Mouse (Mus musculus): ENCODE results near the gene Rnf144b. TPM values are rescaled to one million over a fixed set of nuclear protein-coding genes. Genes with fewer than 3 reads are reported as not detected.

Gene Rnf144b
- polyA plus RNA-seq, 1 experiment from 2014 or later: 1.0 TPM

DNA sequence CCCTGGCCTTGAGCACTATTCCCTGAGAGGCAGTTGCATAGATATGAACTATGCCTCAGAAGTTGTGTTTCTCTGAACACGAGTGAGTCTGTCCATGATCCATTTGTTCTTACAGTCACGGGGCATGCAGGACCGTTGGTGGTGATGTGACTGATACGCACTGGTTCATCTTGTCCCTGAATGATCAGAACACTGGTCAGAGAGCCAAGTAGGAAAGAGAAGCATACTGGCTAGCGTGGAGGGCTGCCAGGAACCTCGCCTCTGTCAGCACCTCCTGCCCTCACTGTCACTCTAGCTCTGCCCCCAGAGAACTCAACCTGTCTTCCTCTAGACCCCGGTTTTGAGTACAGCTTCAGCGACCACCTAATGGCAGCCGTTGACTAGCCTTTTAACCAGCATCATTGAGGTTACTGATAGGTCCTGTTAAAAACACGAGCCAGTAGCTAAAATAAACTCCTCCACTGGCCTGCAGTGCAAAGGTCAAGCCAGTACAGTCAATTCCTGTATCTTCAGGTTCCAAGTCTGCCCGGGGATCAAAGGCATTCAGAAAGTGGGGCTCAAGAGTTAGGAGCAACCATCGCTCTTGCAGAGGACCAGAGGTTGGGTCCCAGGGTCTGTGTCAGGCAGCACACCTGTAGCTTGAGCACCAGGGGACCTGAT is 77.7 kb downstream of the Rnf144b start:
- H3K27ac ChIP-seq (ENCODE audit: low read length): no peak overlapping the region
- H3K27me3 ChIP-seq (replicated peaks; ENCODE audit: control insufficient read depth, insufficient read depth, low read length): no peaks in the 10 kb centered on the region
- H3K36me3 ChIP-seq (ENCODE audit: control insufficient read depth, insufficient read depth, low read length): no peaks in the 10 kb centered on the region
- H3K4me3 ChIP-seq (ENCODE audit: low read length): no peak overlapping the region
- H3K9ac ChIP-seq (ENCODE audit: low read depth, low read length): no peak overlapping the region
- WGBS: 66% methylated on average over 12 of the region's 12 CpGs
- H3K4me1 ChIP-seq (ENCODE audit: control insufficient read depth, insufficient read depth, low read length): 0 out of 2 replicates have a peak, but pooled peaks cover 3% of the 10 kb centered on the region
- no peaks in the 10 kb centered on the region for H3K9me3 ChIP-seq (ENCODE audit: control insufficient read depth, low read length)
- H3K4me2 ChIP-seq (ENCODE audit: low read depth, low read length): no peak overlapping the region
- ATAC-seq: no peak

DNA sequence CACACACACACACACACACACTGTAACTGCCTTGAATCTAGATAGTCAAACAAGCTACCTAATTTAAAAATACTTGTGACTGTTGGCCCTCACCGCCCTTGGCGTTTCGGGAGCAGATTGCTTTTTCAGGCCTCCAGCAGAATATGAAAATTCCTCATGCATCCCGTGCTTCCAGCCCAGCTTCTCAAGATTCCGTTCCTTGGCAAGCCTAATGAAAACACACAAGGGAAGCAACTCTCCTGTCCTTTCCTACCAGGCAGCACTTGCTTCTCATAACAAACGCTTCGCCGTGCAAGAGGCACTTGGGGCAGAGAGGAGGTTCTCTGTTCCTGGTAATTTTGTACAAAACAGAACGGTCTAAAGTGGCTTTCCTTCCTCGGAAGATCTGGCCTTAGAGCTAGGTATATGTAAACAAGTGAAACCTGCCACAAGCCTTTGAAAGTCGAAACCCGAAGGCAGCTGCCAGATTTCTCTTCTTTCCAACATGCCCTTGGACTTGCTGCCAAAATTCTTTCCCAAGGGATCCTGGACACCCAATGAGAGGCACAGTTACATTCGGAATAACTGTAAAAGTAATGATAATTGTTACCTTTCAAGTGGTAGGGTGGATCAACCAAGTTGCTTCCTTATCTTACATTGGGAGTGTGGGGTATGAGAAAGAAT is 79.6 kb downstream of the Rnf144b start:
- Histone ChIP-seq H3K4me3 (ENCODE audit: low read length) (no peak overlapping the region), H3K36me3 (ENCODE audit: control insufficient read depth, insufficient read depth, low read length) (no peaks in the 10 kb centered on the region), H3K27ac (ENCODE audit: low read length) (peak overlapping the region; percentile 14; the same call in 1 of the 2 replicates), H3K4me2 (ENCODE audit: low read depth, low read length) (no peak overlapping the region), H3K27me3 (replicated peaks; ENCODE audit: control insufficient read depth, insufficient read depth, low read length) (no peaks in the 10 kb centered on the region), H3K9me3 (ENCODE audit: control insufficient read depth, low read length) (0 out of 2 replicates have a peak, but pooled peaks cover 5% of the 10 kb centered on the region), H3K9ac (ENCODE audit: low read depth, low read length) (no peak overlapping the region), H3K4me1 (ENCODE audit: control insufficient read depth, insufficient read depth, low read length) (0 out of 2 replicates have a peak, but pooled peaks cover 3% of the 10 kb centered on the region)
- no peak for ATAC-seq
- 46% methylated on average over 13 of the region's 13 CpGs for WGBS

DNA sequence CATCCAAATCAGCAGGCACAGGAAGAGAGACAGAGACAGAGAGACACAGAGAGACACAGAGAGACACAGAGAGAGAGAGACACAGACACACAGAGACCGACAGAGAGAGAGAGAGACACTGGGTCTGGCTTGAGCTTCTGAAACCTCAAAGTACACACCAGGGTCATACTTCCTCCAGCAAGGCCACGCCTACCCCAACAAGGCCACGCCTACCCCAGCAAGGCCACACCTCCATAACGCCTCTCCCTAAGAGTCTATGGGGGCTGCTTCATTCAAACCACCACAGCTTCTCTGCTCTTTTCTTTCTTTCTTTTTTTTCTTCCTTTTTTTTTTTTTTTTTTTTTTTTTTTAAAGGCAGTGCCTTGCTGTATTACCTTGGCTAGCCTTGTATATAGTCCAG is 88.0 kb downstream of the Rnf144b start:
- no peak for ATAC-seq
- H3K9ac ChIP-seq (ENCODE audit: low read depth, low read length): no peak overlapping the region
- no peak overlapping the region for H3K27ac ChIP-seq (ENCODE audit: low read length)
- H3K36me3 ChIP-seq (ENCODE audit: control insufficient read depth, insufficient read depth, low read length): no peaks in the 10 kb centered on the region
- no peaks in the 10 kb centered on the region for H3K27me3 ChIP-seq (replicated peaks; ENCODE audit: control insufficient read depth, insufficient read depth, low read length)
- no peak overlapping the region for H3K4me2 ChIP-seq (ENCODE audit: low read depth, low read length)
- WGBS: 79% methylated on average over 4 of the region's 4 CpGs
- H3K4me1 ChIP-seq (ENCODE audit: control insufficient read depth, insufficient read depth, low read length): no peaks in the 10 kb centered on the region
- no peak overlapping the region for H3K4me3 ChIP-seq (ENCODE audit: low read length)
- 0 out of 2 replicates have a peak, but pooled peaks cover 5% of the 10 kb centered on the region for H3K9me3 ChIP-seq (ENCODE audit: control insufficient read depth, low read length)

DNA sequence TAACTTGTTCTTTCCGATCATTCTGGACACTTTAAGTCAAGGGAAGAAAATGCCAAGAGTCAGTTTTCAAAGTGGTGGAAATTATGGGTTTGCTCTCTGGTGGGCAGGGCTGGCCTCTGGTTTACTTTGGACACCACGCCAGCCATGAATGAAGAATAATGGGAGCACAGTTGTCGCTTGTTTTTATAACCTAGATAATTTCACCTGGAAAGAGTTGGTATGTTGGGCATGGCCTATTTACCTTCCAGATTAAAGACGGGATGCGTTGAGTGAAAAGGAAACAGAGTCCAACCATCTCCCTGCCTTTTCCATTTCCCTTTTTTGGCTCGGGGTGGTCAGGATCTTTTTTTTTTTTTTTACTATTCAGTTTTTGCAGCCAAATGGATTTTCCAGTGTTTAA is 88.5 kb downstream of the Rnf144b start:
- Histone ChIP-seq H3K4me3 (ENCODE audit: low read length) (no peak overlapping the region), H3K4me1 (ENCODE audit: control insufficient read depth, insufficient read depth, low read length) (no peaks in the 10 kb centered on the region), H3K36me3 (ENCODE audit: control insufficient read depth, insufficient read depth, low read length) (no peaks in the 10 kb centered on the region), H3K27ac (ENCODE audit: low read length) (no peak overlapping the region), H3K27me3 (replicated peaks; ENCODE audit: control insufficient read depth, insufficient read depth, low read length) (no peaks in the 10 kb centered on the region), H3K9me3 (ENCODE audit: control insufficient read depth, low read length) (0 out of 2 replicates have a peak, but pooled peaks cover 5% of the 10 kb centered on the region), H3K9ac (ENCODE audit: low read depth, low read length) (no peak overlapping the region), H3K4me2 (ENCODE audit: low read depth, low read length) (no peak overlapping the region)
- ATAC-seq: no peak
- 62% methylated on average over 6 of the region's 6 CpGs for WGBS

DNA sequence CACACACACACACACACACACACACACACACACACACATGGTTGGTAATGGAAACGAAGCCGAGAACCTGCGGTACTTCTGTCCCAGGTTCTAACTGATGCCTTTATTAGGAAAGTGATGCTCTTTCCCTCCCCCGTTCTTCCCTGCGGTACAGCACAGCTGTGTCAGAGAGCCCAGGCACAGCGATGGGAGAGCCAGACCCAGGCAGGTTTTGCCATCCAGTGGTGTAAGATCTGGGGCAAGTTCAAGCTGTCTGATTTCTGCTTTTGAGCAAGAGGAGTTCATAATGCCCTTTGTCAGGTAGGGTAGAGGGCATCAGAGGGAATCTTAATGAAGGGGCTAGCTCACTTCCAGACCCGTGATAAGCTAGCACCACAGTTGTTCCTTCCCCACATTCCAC is 89.1 kb downstream of the Rnf144b start:
- Histone ChIP-seq H3K27ac (ENCODE audit: low read length) (no peak overlapping the region), H3K9me3 (ENCODE audit: control insufficient read depth, low read length) (0 out of 2 replicates have a peak, but pooled peaks cover 1% of the 10 kb centered on the region), H3K9ac (ENCODE audit: low read depth, low read length) (no peak overlapping the region), H3K4me1 (ENCODE audit: control insufficient read depth, insufficient read depth, low read length) (no peaks in the 10 kb centered on the region), H3K4me2 (ENCODE audit: low read depth, low read length) (no peak overlapping the region), H3K36me3 (ENCODE audit: control insufficient read depth, insufficient read depth, low read length) (no peaks in the 10 kb centered on the region), H3K4me3 (ENCODE audit: low read length) (no peak overlapping the region), H3K27me3 (replicated peaks; ENCODE audit: control insufficient read depth, insufficient read depth, low read length) (no peaks in the 10 kb centered on the region)
- 85% methylated on average over 7 of the region's 7 CpGs for WGBS
- no peak for ATAC-seq

DNA sequence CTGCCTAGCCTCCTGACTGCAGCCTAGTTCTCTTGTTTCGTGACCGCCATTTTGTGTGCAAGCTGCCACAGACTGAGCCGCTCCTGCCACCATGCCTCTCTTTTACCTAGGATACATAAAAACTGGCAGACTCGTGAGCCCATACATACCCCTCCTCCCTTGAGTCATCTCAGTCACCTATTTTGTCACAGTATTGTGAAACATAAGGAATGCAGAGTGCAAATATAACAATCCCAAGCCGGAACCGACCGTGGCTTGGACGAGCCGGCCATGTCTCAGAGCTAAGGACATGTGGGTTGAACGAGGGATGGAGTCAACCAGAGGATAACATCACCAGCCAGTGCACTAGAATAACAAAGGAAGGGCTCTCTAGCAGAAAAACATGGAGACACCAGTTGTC is 91.4 kb downstream of the Rnf144b start:
- 93% methylated on average over 10 of the region's 10 CpGs for WGBS
- Histone ChIP-seq H3K4me3 (ENCODE audit: low read length) (no peak overlapping the region), H3K9ac (ENCODE audit: low read depth, low read length) (no peak overlapping the region), H3K9me3 (ENCODE audit: control insufficient read depth, low read length) (no peaks in the 10 kb centered on the region), H3K4me1 (ENCODE audit: control insufficient read depth, insufficient read depth, low read length) (no peaks in the 10 kb centered on the region), H3K36me3 (ENCODE audit: control insufficient read depth, insufficient read depth, low read length) (no peaks in the 10 kb centered on the region), H3K27ac (ENCODE audit: low read length) (no peak overlapping the region), H3K4me2 (ENCODE audit: low read depth, low read length) (no peak overlapping the region), H3K27me3 (replicated peaks; ENCODE audit: control insufficient read depth, insufficient read depth, low read length) (no peaks in the 10 kb centered on the region)
- ATAC-seq: no peak

DNA sequence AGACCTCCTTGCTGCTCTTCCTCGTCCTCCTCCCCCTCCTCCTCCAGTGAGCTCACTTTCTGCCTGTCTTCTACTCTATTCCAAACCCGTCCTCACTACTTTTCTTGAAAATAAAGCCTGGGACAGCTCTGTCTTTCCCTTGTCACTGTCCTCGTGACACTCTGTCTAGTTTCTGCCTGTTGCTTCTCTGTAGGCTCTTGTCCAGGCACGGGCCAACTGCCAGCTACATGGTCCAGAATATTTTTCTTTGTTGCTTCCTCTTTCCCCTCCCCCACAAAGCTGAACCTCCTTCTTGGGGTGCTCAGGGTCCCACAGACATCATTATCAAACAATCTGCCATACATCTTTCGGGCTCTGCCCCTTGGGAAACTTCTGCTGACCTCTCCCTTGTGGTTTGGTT is 92.4 kb downstream of the Rnf144b start:
- no peaks in the 10 kb centered on the region for H3K9me3 ChIP-seq (ENCODE audit: control insufficient read depth, low read length)
- 63% methylated on average over 5 of the region's 5 CpGs for WGBS
- no peak for ATAC-seq
- H3K27me3 ChIP-seq (replicated peaks; ENCODE audit: control insufficient read depth, insufficient read depth, low read length): no peaks in the 10 kb centered on the region
- H3K27ac ChIP-seq (ENCODE audit: low read length): no peak overlapping the region
- no peak overlapping the region for H3K4me2 ChIP-seq (ENCODE audit: low read depth, low read length)
- H3K9ac ChIP-seq (ENCODE audit: low read depth, low read length): no peak overlapping the region
- H3K36me3 ChIP-seq (ENCODE audit: control insufficient read depth, insufficient read depth, low read length): no peaks in the 10 kb centered on the region
- no peaks in the 10 kb centered on the region for H3K4me1 ChIP-seq (ENCODE audit: control insufficient read depth, insufficient read depth, low read length)
- H3K4me3 ChIP-seq (ENCODE audit: low read length): no peak overlapping the region

DNA sequence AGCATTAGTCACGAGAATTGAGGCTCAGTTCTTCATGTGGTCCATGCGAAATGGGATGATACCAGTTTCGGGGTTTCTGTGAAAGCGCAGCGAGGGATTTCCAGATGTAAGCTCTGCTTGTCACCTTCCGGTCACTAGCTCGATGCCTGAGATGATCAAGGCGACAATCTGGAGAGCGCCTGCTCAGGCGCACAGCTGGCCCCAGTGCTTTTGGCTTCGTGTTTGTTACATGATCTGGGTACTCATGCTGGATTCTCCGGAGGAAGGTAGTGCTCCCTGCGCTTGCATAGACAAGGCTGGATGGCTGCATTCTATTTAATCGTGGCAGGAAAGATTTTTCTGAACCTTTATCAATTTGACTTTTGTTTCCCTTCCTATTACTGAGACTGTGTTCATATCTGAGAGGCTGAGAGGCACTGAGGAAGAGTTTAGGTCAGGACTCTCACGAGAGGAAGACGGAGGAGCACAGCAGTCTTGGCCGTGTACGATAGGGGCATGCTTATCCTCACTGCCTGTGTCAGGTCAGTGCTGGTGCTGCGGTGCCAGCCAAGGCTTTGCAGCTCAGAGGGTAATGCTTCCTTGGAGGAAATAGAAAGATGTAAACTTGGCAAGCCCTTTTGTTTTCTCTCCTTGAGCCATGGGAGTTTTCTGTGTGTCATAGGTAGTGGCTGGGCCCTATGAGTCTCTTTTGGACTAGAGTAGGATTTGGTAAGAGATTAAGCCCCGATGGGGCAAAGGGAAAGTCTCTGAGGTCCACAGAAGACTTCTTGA is 93.5 kb downstream of the Rnf144b start:
- H3K27ac ChIP-seq (ENCODE audit: low read length): no peak overlapping the region

DNA sequence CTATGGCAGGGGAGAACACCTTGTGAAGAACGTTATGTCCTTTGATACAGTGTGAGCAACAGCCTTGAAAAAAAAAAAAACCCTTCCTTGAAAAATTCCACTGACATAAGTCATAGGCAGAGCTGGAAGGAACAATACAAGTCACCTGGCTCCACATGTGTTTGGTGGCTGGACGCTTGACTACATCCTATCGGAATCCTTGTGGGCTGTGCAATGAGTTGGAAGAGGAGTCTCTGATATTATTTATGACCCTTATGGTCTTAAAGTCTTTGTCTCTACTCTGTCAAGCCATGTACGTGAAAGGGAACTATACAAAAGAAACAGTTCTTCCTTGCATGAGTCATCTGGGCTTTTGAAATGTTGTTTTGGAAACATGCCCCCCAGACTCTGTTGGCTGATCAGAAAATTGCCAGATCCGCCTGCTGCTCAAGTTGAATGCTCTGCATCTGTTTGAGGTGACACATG is 94.7 kb downstream of the Rnf144b start:
- no peak overlapping the region for H3K27ac ChIP-seq (ENCODE audit: low read length)
- no peaks in the 10 kb centered on the region for H3K36me3 ChIP-seq (ENCODE audit: control insufficient read depth, insufficient read depth, low read length)
- no peak overlapping the region for H3K4me2 ChIP-seq (ENCODE audit: low read depth, low read length)
- no peaks in the 10 kb centered on the region for H3K9me3 ChIP-seq (ENCODE audit: control insufficient read depth, low read length)
- WGBS: 75% methylated on average over 5 of the region's 5 CpGs
- no peak for ATAC-seq
- no peak overlapping the region for H3K4me3 ChIP-seq (ENCODE audit: low read length)
- no peaks in the 10 kb centered on the region for H3K27me3 ChIP-seq (replicated peaks; ENCODE audit: control insufficient read depth, insufficient read depth, low read length)
- H3K4me1 ChIP-seq (ENCODE audit: control insufficient read depth, insufficient read depth, low read length): no peaks in the 10 kb centered on the region
- H3K9ac ChIP-seq (ENCODE audit: low read depth, low read length): no peak overlapping the region

More for the DNA sequence above, 93.5 kb downstream of the Rnf144b start:
- H3K27me3 ChIP-seq (replicated peaks; ENCODE audit: control insufficient read depth, insufficient read depth, low read length): no peaks in the 10 kb centered on the region
- no peaks in the 10 kb centered on the region for H3K9me3 ChIP-seq (ENCODE audit: control insufficient read depth, low read length)
- WGBS: 84% methylated on average over 20 of the region's 20 CpGs
- no peak for ATAC-seq
- no peak overlapping the region for H3K4me2 ChIP-seq (ENCODE audit: low read depth, low read length)
- H3K36me3 ChIP-seq (ENCODE audit: control insufficient read depth, insufficient read depth, low read length): no peaks in the 10 kb centered on the region
- H3K9ac ChIP-seq (ENCODE audit: low read depth, low read length): no peak overlapping the region
- H3K4me1 ChIP-seq (ENCODE audit: control insufficient read depth, insufficient read depth, low read length): no peaks in the 10 kb centered on the region
- H3K4me3 ChIP-seq (ENCODE audit: low read length): no peak overlapping the region

Data from intestine, embryonic 16.5 days (tissue).